Mouse (Mus musculus): ENCODE measurements around the gene Slc36a3. TPM values are rescaled to one million over a fixed set of nuclear protein-coding genes. Genes with fewer than 3 reads are reported as not detected.

The Slc36a3 gene
- polyA plus RNA-seq (2017; shearing (Covaris generic)), result 0.78 TPM

DNA sequence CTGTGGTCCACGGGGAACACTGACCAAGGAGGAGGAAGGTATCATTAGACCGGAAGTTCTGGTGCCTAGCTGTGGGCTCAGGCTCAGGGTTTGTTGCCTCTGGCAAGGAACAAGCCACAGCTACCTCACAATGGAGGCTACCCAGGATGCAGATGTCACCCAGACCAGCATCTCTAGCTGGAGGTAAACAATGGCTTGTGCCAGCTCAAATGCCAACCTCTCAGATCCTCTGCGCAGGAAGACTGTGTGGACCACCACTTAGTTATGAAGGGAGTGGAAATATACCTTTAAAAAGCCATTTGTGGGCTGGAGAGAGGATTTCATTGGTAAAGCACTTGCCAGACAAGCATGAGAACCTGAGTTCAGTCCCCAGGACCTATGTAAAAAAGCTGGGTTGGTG is at the start of gene Slc36a3:
Gene Slc36a3, minus strand, starts transcription at position 101 of the 400 bp plus-strand sequence.

GRCm38 (mm10) chr11:55184733-55185291 is 33.3 kb upstream of the Slc36a3 start, which contains the start of gene Slc36a2:
TSS of gene Slc36a2 (minus strand) at chr11:55185077.

GRCm38 (mm10) chr11:55097463-55098188 is 53.9 kb downstream of the Slc36a3 start, which contains the start of gene Gm2a:
TSS of gene Gm2a (plus strand) at chr11:55098115.

GRCm38 (mm10) chr11:55077331-55078231 is 73.9 kb downstream of the Slc36a3 start, which contains the start of gene Ccdc69:
TSS of gene Ccdc69 (minus strand) at chr11:55078131.

Other genes starting within 250 kb of the Slc36a3 start
- 1.1 TPM for gene Gpx3, start 249.3 kb downstream of the Slc36a3 start, polyA plus RNA-seq (2017; shearing (Covaris generic))
- 258 TPM for gene Tnip1, start 188.8 kb downstream of the Slc36a3 start, polyA plus RNA-seq (2017; shearing (Covaris generic))
- 622 TPM for gene Anxa6, start 118.3 kb downstream of the Slc36a3 start, polyA plus RNA-seq (2017; shearing (Covaris generic))
- gene Ccdc69, start 73.6 kb downstream of the Slc36a3 start, polyA plus RNA-seq (2017; shearing (Covaris generic)), result 16.1 TPM
- 31.7 TPM for gene Gm2a, start 53.6 kb downstream of the Slc36a3 start, polyA plus RNA-seq (2017; shearing (Covaris generic))
- gene Slc36a2, start 33.4 kb upstream of the Slc36a3 start, polyA plus RNA-seq (2017; shearing (Covaris generic)), result 0.77 TPM
- gene Slc36a1, start 52.6 kb upstream of the Slc36a3 start, polyA plus RNA-seq (2017; shearing (Covaris generic)), result 2.0 TPM
- gene Fat2, start 184.9 kb upstream of the Slc36a3 start, polyA plus RNA-seq (2017; shearing (Covaris generic)), result 0.07 TPM